Mouse (Mus musculus): ENCODE data around the gene Frmd4a.

The Frmd4a gene

DNA sequence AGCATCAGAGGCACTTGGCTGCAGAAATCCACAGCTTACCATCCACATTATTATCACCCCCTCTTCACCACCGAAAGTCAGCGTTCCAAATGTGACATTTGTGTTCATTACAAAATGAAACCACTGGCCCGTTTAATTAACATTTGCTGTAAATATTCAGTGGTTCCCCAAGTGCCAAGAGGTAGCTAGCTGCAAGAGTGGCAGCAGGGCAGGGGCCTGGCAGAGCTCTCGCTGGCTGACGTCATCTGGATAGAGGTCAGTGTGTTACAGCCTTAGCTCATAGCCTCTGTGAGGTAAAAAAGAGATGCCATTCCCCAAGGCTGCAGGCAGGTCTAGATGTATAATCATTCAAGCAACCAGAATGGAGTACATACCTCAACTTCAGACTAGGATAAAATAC lies 473.3 kb downstream of the Frmd4a start:
- no peak for DNase-seq (ENCODE audit: low spot score)

DNA sequence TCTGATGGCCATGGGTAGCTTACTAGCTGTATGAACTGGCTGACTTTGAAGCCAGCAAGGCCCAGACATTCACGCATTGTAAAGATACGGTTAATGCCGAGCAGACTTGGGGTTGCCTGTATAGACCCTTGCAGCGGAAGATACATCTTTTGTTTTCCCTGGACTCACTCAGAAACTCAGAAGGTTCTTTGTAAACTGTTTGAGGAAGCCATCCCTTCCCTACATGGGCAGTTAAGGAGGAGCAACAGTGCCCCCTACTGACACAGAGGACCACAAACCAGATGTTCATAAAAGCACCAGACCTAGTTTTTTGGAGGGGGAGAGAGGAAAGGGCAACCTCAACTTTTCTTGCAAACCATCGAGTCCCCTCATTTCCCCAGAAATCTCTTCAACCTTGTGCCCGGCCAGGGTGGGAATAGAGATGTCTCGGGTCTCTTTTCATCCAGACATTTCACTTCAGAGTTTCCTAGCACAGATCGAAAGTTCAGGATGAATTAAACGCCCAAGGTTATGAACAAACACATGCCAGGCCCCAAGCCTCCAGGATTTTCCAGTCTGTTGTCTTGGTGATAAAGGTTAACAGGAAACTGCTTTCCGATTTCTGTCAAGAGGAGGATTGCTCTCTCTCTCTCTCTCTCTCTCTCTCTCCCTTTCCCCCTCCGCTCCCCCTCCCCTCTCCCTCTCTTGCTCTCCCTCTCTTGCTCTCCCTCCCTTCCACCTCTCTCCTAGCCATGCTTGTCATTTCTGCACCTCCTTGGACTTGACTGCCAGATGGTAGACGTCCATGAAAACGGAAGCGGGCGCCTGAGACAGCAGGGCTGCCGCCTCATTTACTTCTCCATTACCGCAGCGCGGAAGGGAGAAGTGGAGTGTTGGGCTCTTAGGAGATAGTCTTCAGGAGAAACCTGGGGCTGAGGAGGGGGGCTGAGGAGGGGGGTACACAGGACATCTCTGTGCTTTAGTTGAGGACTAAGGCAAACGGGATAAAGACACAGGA lies 475.3 kb downstream of the Frmd4a start:
- peak; percentile 32 for DNase-seq (ENCODE audit: low spot score)

DNA sequence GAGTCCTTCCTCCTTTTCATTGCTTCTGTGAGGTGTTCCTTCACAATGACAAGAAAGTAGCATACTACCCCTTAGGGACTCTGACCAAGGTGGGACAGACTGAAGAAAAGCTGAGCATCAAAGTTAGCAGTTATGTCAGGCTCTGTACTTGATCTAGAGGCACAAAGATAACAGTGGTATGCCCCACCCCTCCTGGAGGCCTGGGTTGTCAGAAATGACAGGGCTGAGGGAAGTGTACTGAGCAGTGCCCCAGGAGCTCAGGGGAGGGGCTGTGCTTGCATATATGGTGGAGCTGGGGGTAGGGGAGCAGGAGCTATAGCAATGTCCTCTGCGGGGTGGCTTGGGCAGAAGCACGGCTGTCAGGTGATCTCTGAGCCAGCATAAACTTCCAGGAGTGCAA lies 477.0 kb downstream of the Frmd4a start:
- no peak for DNase-seq (ENCODE audit: low spot score)

DNA sequence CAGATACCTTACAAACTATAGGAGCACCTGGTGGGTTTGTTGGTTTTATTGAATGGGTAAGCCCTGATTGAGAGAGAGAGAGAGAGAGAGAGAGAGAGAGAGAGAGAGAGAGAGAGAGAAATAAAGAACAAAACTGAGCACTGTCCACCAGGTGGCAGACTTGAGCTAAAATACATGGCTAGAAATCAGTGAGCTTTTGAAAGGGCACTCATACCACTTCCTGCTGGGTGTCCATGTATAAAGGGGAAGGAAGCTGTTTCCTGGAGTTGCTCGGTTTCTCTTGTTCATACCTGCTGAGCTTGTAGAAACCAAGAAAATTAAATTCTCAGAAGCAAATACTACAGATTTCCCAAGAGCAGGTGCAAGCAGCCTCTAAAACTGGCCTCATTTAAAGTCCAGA lies 481.7 kb downstream of the Frmd4a start:
- no peak for DNase-seq (ENCODE audit: low spot score)

DNA sequence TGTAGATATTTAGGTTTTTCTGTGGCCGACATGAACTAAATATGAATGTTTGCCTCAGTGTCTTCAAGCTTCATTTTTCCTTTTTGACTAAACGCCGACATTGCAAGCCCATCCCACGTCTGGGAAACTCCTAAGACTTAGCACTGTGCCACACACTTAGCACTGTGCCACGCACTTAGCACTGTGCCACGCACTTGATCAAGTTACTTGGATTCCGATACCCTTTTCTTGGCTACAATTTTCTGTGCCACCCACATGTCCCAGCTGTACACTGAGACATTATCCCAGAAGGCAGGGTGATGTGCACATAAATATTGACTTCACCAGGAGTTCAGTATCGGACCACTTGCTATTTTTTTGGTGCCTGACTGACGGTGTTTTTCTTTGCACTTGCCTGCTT lies 482.4 kb downstream of the Frmd4a start:
- no peak for DNase-seq (ENCODE audit: low spot score)

DNA sequence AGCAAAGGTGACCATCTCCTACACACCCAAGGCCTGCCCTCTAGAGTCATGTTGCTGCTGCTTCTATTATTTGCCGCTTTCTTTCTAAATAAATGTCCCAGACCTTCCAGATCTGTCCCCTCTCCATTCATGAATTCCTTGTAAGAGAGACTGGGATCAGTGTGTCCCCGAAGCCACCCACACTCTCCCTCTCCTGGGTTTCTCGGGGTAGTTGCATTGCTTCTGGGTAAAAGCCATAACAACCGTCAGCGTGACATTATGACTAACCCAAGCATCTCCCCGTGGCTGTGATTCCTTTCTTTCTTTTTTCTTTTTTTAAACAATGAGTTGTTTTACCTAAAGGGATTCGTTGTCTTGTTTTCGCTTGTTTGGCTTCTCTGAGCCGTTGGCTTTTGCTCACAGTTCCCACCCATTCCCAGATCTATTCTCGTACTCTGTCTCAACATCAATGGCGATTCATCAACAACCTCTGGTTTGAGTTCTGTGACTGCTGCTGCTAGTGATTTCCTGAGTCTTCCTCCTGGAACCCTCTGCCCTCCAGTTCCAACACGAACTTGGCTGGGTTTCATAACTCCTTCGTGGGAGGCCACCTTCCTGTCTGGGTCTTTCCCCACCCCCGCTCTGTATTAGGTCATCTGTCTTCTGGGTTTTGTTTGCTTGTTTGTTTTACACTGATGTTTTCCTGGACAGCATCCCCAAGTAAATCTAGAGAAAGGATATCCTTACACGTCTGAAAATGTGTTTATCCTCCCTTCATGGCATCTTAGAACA lies 483.9 kb downstream of the Frmd4a start:
- DNase-seq (ENCODE audit: low spot score) = no peak

DNA sequence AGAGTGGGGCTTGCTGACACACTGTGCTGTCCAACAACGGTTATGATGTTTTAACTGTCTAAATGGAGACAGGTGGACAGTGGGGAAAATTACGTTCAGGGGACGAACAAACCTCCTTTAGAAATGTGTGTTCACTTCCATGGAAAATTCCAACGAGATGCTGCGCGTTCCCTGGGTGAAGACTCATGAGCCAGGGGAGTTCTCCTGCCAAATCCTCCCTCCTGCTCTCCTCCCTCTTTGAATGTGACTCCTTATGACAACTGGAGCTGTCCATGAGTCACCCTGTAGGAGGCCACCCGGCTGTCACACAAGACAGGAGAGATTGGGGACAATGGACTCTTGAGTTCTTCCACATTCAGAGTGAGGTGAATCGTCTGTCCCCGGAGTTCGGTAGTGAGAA lies 486.9 kb downstream of the Frmd4a start:
- no peak for DNase-seq (ENCODE audit: low spot score)

DNA sequence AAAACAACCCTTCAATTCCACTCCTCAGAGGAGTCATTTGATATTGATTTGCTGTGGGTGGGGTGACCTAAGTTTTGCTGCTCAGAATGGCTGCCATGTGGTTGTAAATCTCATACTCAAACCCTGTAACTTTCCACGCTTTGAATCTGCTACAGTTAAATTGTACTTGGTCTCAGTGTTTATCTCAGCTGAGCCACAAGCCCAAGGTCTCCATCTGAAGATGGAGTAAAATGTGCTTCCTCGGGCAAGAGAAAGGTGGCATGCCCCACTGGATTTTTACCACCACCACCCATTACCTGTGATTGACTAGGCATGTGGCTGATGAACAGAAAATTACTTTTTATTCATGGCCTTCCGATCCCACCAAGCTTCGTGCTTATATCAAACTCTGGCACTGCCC lies 488.2 kb downstream of the Frmd4a start:
- no peak for DNase-seq (ENCODE audit: low spot score)

GRCm38 (mm10) chr2:4506659-4507058 lies 489.1 kb downstream of the Frmd4a start:
- DNase-seq (ENCODE audit: low spot score) = no peak

DNA sequence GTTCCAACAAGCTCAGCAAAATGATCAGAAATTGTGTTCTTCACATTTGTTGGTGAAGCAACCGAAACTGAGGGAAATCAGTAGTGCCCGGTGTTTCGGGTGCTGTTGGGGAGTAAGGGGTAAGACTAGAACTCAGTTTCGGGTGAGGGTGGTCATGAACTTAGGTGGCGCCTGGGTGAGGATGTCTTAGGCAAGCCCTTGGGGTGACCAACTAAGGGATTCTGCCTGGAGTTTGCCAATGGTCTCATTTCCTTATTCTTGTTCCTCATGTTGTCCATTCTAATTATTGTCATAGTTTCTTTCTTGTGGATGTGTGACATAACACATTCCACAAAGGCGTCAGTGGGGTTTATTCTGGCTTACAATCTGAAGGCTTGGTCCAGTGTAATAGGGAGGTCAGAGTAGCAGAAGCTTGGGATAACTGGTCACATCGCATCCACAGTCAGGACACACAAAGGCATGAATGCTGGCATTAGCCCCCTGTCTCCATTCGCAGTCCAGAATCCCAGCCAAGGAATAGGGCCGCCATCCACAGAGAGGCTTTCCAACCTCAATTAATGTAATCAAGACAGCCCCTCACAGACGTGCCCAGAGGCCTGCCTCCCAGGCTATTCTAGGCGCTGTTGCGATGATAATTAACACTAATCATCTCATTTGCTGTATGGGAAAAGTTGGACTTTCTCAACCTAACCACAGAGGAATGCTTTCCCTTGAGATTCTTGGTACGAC lies 490.5 kb downstream of the Frmd4a start:
- no peak for DNase-seq (ENCODE audit: low spot score)

- no peak for DNase-seq (ENCODE audit: low spot score)
Measured at GRCm38 (mm10) chr2:4508959-4509615, 491.6 kb downstream of the Frmd4a start.

GRCm38 (mm10) chr2:4509739-4510138 lies 492.2 kb downstream of the Frmd4a start:
- no peak for DNase-seq (ENCODE audit: low spot score)

- no peak for DNase-seq (ENCODE audit: low spot score)
Measured at GRCm38 (mm10) chr2:4510208-4511079, 492.9 kb downstream of the Frmd4a start.

DNA sequence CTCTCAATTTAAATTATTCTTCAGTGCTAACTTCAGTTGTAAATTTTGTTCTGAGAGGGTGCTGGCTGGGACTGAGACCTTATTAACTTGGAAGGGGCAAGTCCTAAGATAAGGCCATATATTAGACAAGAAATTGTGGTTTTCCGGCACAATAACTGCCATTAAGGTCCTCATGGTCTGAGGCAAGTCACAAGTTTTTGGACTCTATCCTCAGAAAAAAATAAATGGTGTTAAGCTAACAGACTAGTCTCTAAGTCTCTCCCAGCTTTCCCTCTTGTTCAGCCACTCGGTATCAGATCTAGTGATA lies 493.5 kb downstream of the Frmd4a start:
- no peak for DNase-seq (ENCODE audit: low spot score)

GRCm38 (mm10) chr2:4512607-4513006 lies 495.1 kb downstream of the Frmd4a start:
- DNase-seq (ENCODE audit: low spot score) = no peak

DNA sequence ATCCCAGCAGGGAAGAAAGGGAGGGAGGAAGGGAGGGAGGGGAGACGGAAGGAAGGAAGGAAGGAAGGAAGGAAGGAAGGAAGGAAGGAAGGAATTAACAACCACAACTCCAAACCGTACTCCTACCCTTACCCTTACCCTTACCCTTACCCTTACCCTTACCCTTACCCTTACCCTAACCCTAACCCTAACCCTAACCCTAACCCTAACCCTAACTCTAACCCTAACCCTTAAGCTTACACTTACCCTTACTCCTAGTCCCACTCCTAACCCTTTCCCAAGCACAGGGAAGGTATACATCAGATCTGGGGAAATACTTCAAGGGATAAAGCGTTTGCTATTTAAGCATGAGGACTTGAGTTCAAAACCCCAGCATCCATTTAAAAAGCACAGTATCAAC lies 498.4 kb downstream of the Frmd4a start:
- DNase-seq (ENCODE audit: low spot score) = no peak

GRCm38 (mm10) chr2:4516819-4517552 lies 499.5 kb downstream of the Frmd4a start:
- DNase-seq (ENCODE audit: low spot score) = no peak

DNA sequence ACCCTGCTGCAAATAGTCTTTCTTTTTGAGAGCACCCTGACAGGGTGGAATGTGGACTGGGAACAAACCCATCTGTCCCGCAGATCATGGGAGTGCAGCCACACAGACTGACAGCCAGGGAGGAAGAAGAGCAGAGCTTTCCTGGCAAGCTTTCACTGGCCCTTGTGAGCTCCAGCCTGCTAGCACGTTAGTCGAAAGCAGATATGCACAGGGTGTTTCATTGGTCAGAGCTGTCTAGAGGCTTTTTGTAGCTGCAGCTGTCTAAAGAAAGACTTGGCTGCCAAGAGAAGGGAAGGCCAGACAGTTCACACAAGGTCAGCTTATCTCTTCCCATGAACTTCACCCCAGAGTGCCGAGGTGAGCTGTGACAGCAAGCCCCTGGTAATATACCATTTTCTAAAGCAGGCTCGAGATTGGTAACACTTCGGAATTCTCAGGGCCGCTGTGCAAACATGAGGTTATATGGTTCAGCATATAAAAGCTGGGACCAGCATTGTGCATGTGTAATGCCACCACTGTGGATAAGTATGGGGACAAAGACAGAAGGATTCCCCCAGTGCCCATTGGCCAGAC lies 500.1 kb downstream of the Frmd4a start:
- peak; percentile 52 for DNase-seq (ENCODE audit: low spot score)

GRCm38 (mm10) chr2:4518549-4518948 lies 501.0 kb downstream of the Frmd4a start:
- DNase-seq (ENCODE audit: low spot score) = no peak

Measured in testis, postnatal 14 days (tissue).